8 mouse cellular contexts compared by ENCODE assay signal in genomic region chr1:183345817-183346195, GRCm38 (mm10). TPM values are rescaled to one million over a fixed set of nuclear protein-coding genes. Genes with fewer than 3 reads are reported as not detected.
DNase-seq lines count a peak whose midpoint lies in the region; ATAC-seq and TF ChIP-seq lines count a peak whose summit lies in the region.

No protein-coding gene starts in this region.

- H3K9me3 ChIP-seq in liver, embryonic 13.5 days (replicated peaks) = no peaks in the 10 kb centered on the region

- H3K4me2 ChIP-seq in liver, embryonic 13.5 days = peak overlapping the region; percentile 90

- peak overlapping the region; percentile 87 for H3K4me3 ChIP-seq in thymus, adult 2 months (ENCODE audit: control insufficient read depth, insufficient read depth, low read length)
- peak overlapping the region; percentile 97 for H3K4me3 ChIP-seq in liver, embryonic 13.5 days (replicated peaks)

- WGBS in thymus, adult 2 months = 6% methylated on average over 10 of the region's 10 CpGs
- WGBS in liver, embryonic 13.5 days (ENCODE audit: insufficient replicate concordance) = 3% methylated on average over 10 of the region's 10 CpGs

- peak overlapping the region; percentile 76 for H3K27ac ChIP-seq in thymus, adult 2 months (ENCODE audit: control insufficient read depth, insufficient read depth, low read length)
- 0 out of 2 replicates have a peak overlapping the region, but pooled peaks have one; percentile 32 for H3K27ac ChIP-seq in liver, embryonic 13.5 days

- ATAC-seq in liver, embryonic 13.5 days (ENCODE audit: low read depth) = no peak

- TF ChIP-seq POLR2A in thymus, adult 2 months (IDR thresholded peaks at IDR 0.05; ENCODE audit: control insufficient read depth, extremely low read depth, insufficient read depth, low read length, poor library complexity) = no peak

- no peak for TF ChIP-seq CTCF in thymus, adult 2 months (IDR thresholded peaks at IDR 0.05; ENCODE audit: borderline replicate concordance, control insufficient read depth, extremely low read depth, insufficient read depth, low read length, poor library complexity)

- H3K9ac ChIP-seq in liver, embryonic 13.5 days = peak overlapping the region; percentile 95

- peaks cover 6% of the 10 kb centered on the region for H3K4me1 ChIP-seq in thymus, adult 2 months (replicated peaks; ENCODE audit: control insufficient read depth, insufficient read depth, low read length)
- H3K4me1 ChIP-seq in liver, embryonic 13.5 days (replicated peaks) = peaks cover 14% of the 10 kb centered on the region

- peak; percentile 44 for DNase-seq in cerebellum, adult 9-10 months
- no peak for DNase-seq in cerebellum, adult 11 months
- DNase-seq in thymus, adult 2 months = no peak
- no peak for DNase-seq in thymus, adult 18-20 months
- no peak for DNase-seq in liver, embryonic 13.5 days
- no peak for DNase-seq in adrenal gland, adult (ENCODE audit: inconsistent age in 2 of 2, low spot score in 1 of 2)
- DNase-seq in frontal cortex, postnatal 25 days (ENCODE audit: low spot score in 2 of 2) = no peak
- no peak for DNase-seq in B cell, adult 2 months

- H3K36me3 ChIP-seq in thymus, adult 2 months (ENCODE audit: control insufficient read depth, insufficient read depth, low read length) = peaks cover 28% of the 10 kb centered on the region; the same call in 1 of the 2 replicates
- peaks cover 18% of the 10 kb centered on the region for H3K36me3 ChIP-seq in liver, embryonic 13.5 days

- H3K27me3 ChIP-seq in thymus, adult 2 months (ENCODE audit: control insufficient read depth, insufficient read depth, low read length) = no peaks in the 10 kb centered on the region
- H3K27me3 ChIP-seq in liver, embryonic 13.5 days = no peaks in the 10 kb centered on the region

RNA-seq across cellular contexts. Expression of gene Mia3, which starts 23.5 kb away (rescaled TPM):
- polyA plus RNA-seq in thymus, adult 2 months (2012; rRNA removed) = 101 and 105 TPM in 2 replicates
- polyA plus RNA-seq in liver, embryonic 13.5 days (2015; fragmentation: Nextera tagmentation; extraction: Ambion mirVana) = 29.8 and 37.0 TPM in 2 replicates

RNA-seq across cellular contexts. Expression of gene Taf1a, which starts 43.0 kb away (rescaled TPM):
- 12.8 and 14.4 TPM in 2 replicates for polyA plus RNA-seq in thymus, adult 2 months (2012; rRNA removed)
- 6.2 and 7.6 TPM in 2 replicates for polyA plus RNA-seq in liver, embryonic 13.5 days (2015; fragmentation: Nextera tagmentation; extraction: Ambion mirVana)

RNA-seq across cellular contexts. Expression of gene Brox, which starts 48.7 kb away (rescaled TPM):
- polyA plus RNA-seq in thymus, adult 2 months (2012; rRNA removed) = 30.8 and 34.2 TPM in 2 replicates
- polyA plus RNA-seq in liver, embryonic 13.5 days (2015; fragmentation: Nextera tagmentation; extraction: Ambion mirVana) = 17.4 and 22.1 TPM in 2 replicates

RNA-seq across cellular contexts. Expression of gene Aida, which starts 49.4 kb away (rescaled TPM):
- 19.8 and 24.7 TPM in 2 replicates for polyA plus RNA-seq in thymus, adult 2 months (2012; rRNA removed)
- 21.3 and 24.5 TPM in 2 replicates for polyA plus RNA-seq in liver, embryonic 13.5 days (2015; fragmentation: Nextera tagmentation; extraction: Ambion mirVana)
